Mouse (Mus musculus) heart, embryonic 12.5 days (tissue): ENCODE measurements around the gene Adgra3. TPM values are rescaled to one million over a fixed set of nuclear protein-coding genes. Genes with fewer than 3 reads are reported as not detected.
A peak's percentile ranks its signal among the peaks of the same experiment; 100 is the strongest.

ENCODE experiments used
- ATAC-seq: fragments of 200-750 bp; cut with Nextera tagmentation; 2 replicates; pipeline ENCODE4 v1.8.0; 2017; ENCODE audit warnings: moderate TSS enrichment, moderate library complexity; ENCODE audit not compliant: insufficient number of reproducible peaks, low FRiP score
- H3K27ac ChIP-seq: fragments of 300-500 bp; sonication (generic); 2 replicates; pipeline ENCODE4 v1.5.1; 2016; ENCODE audit warnings: mild to moderate bottlenecking, moderate library complexity; ENCODE audit not compliant: poor library complexity, severe bottlenecking
- H3K27me3 ChIP-seq: fragments of 300-500 bp; sonication (generic); replicated peaks from 2 replicates; pipeline ENCODE4 v1.6.1; 2016; ENCODE audit warnings: mild to moderate bottlenecking, moderate library complexity
- H3K36me3 ChIP-seq: fragments of 300-500 bp; sonication (generic); 2 replicates; pipeline ENCODE4 v1.6.1; 2016; ENCODE audit warnings: mild to moderate bottlenecking, moderate library complexity
- H3K4me1 ChIP-seq: fragments of 300-500 bp; sonication (generic); replicated peaks from 2 replicates; pipeline ENCODE4 v1.6.1; 2016; ENCODE audit warnings: mild to moderate bottlenecking
- H3K4me2 ChIP-seq: fragments of 300-500 bp; sonication (generic); 2 replicates; pipeline ENCODE4 v1.6.1; 2016; ENCODE audit warnings: mild to moderate bottlenecking, moderate library complexity
- H3K4me3 ChIP-seq: fragments of 300-500 bp; sonication (generic); 2 replicates; pipeline ENCODE4 v1.5.1; 2016; ENCODE audit warnings: mild to moderate bottlenecking
- H3K9ac ChIP-seq: fragments of 300-500 bp; sonication (generic); 2 replicates; pipeline ENCODE4 v1.6.1; 2016; ENCODE audit warnings: mild to moderate bottlenecking, moderate library complexity
- H3K9me3 ChIP-seq: fragments of 300-500 bp; sonication (generic); replicated peaks from 2 replicates; pipeline ENCODE4 v1.6.1; 2016; ENCODE audit warnings: mild to moderate bottlenecking, moderate library complexity
- WGBS: fragments of 180-500 bp; shearing (Covaris S2); methylation state at CpG from one replicate; pipeline ENCODE4 v1.1.7; 2016; 5-methylcytosine and 5-hydroxymethylcytosine counted together
- polyA plus RNA-seq: library from polyadenylated mRNA; unstranded; fragments of >200 nt; fragmentation: Nextera tagmentation; extraction: Ambion mirVana; gene quantifications from 2 replicates; pipeline ENCODE4 v1.2.1, GENCODE M21; 2016

The Adgra3 gene
- polyA plus RNA-seq, 1 experiment from 2014 or later: 28.1 TPM

- no peak overlapping the region for H3K27ac ChIP-seq
- no peaks in the 10 kb centered on the region for H3K9me3 ChIP-seq
- no peaks in the 10 kb centered on the region for H3K27me3 ChIP-seq
- no peak overlapping the region for H3K4me3 ChIP-seq
- H3K4me2 ChIP-seq: no peak overlapping the region
- no peak overlapping the region for H3K9ac ChIP-seq
- WGBS: 41% methylated on average over 7 of the region's 7 CpGs
- H3K4me1 ChIP-seq: peaks cover 54% of the 10 kb centered on the region
- H3K36me3 ChIP-seq: no peaks in the 10 kb centered on the region
- no peak for ATAC-seq
Measured at GRCm38 (mm10) chr5:50048960-50049359, 9.8 kb downstream of the Adgra3 start.

GRCm38 (mm10) chr5:50048271-50048851 is 10.4 kb downstream of the Adgra3 start:
- no peaks in the 10 kb centered on the region for H3K36me3 ChIP-seq
- no peak overlapping the region for H3K4me2 ChIP-seq
- peak overlapping the region; percentile 35; the same call in 1 of the 2 replicates for H3K27ac ChIP-seq
- ATAC-seq: no peak
- 60% methylated on average over 5 of the region's 5 CpGs for WGBS
- H3K27me3 ChIP-seq: no peaks in the 10 kb centered on the region
- no peak overlapping the region for H3K9ac ChIP-seq
- H3K4me1 ChIP-seq: peaks cover 49% of the 10 kb centered on the region
- H3K4me3 ChIP-seq: no peak overlapping the region
- H3K9me3 ChIP-seq: no peaks in the 10 kb centered on the region

- no peak overlapping the region for H3K9ac ChIP-seq
- H3K27me3 ChIP-seq: no peaks in the 10 kb centered on the region
- ATAC-seq: no peak
- WGBS: 89% methylated on average over 6 of the region's 6 CpGs
- H3K4me3 ChIP-seq: no peak overlapping the region
- H3K36me3 ChIP-seq: no peaks in the 10 kb centered on the region
- no peak overlapping the region for H3K4me2 ChIP-seq
- H3K9me3 ChIP-seq: no peaks in the 10 kb centered on the region
- H3K27ac ChIP-seq: no peak overlapping the region
- peaks cover 48% of the 10 kb centered on the region for H3K4me1 ChIP-seq
Measured at GRCm38 (mm10) chr5:50045180-50045579, 13.6 kb downstream of the Adgra3 start.

- Histone ChIP-seq H3K27ac (no peak overlapping the region), H3K4me3 (no peak overlapping the region)
- 83% methylated on average over 4 of the region's 4 CpGs for WGBS
Measured at GRCm38 (mm10) chr5:50043677-50044076, 15.1 kb downstream of the Adgra3 start.

GRCm38 (mm10) chr5:50042274-50042943 is 16.4 kb downstream of the Adgra3 start:
- 61% methylated on average over 7 of the region's 7 CpGs for WGBS

More at GRCm38 (mm10) chr5:50043677-50044076, 15.1 kb downstream of the Adgra3 start:
- no peaks in the 10 kb centered on the region for H3K9me3 ChIP-seq
- no peaks in the 10 kb centered on the region for H3K27me3 ChIP-seq
- H3K9ac ChIP-seq: no peak overlapping the region
- ATAC-seq: no peak
- no peak overlapping the region for H3K4me2 ChIP-seq
- no peaks in the 10 kb centered on the region for H3K36me3 ChIP-seq
- H3K4me1 ChIP-seq: peaks cover 40% of the 10 kb centered on the region

GRCm38 (mm10) chr5:50039521-50039920 is 19.3 kb downstream of the Adgra3 start:
- 80% methylated on average over 6 of the region's 6 CpGs for WGBS
- Histone ChIP-seq H3K9ac (no peak overlapping the region), H3K4me1 (peaks cover 52% of the 10 kb centered on the region), H3K4me2 (no peak overlapping the region), H3K36me3 (no peaks in the 10 kb centered on the region), H3K27ac (no peak overlapping the region), H3K27me3 (no peaks in the 10 kb centered on the region), H3K9me3 (no peaks in the 10 kb centered on the region), H3K4me3 (no peak overlapping the region)
- ATAC-seq: no peak

More at GRCm38 (mm10) chr5:50042274-50042943, 16.4 kb downstream of the Adgra3 start:
- no peaks in the 10 kb centered on the region for H3K9me3 ChIP-seq
- H3K9ac ChIP-seq: no peak overlapping the region
- no peak for ATAC-seq
- no peak overlapping the region for H3K27ac ChIP-seq
- H3K36me3 ChIP-seq: no peaks in the 10 kb centered on the region
- peaks cover 44% of the 10 kb centered on the region for H3K4me1 ChIP-seq
- no peak overlapping the region for H3K4me3 ChIP-seq
- no peak overlapping the region for H3K4me2 ChIP-seq
- no peaks in the 10 kb centered on the region for H3K27me3 ChIP-seq

- no peaks in the 10 kb centered on the region for H3K9me3 ChIP-seq
Measured at GRCm38 (mm10) chr5:50037666-50038065, 21.1 kb downstream of the Adgra3 start.

GRCm38 (mm10) chr5:50034900-50035514 is 23.8 kb downstream of the Adgra3 start:
- H3K4me2 ChIP-seq: no peak overlapping the region
- no peaks in the 10 kb centered on the region for H3K9me3 ChIP-seq
- WGBS: 84% methylated on average over 8 of the region's 8 CpGs
- ATAC-seq: no peak
- H3K4me1 ChIP-seq: peaks cover 40% of the 10 kb centered on the region
- no peaks in the 10 kb centered on the region for H3K36me3 ChIP-seq
- H3K9ac ChIP-seq: no peak overlapping the region
- H3K27ac ChIP-seq: no peak overlapping the region
- no peaks in the 10 kb centered on the region for H3K27me3 ChIP-seq
- no peak overlapping the region for H3K4me3 ChIP-seq

More at GRCm38 (mm10) chr5:50037666-50038065, 21.1 kb downstream of the Adgra3 start:
- Histone ChIP-seq H3K27ac (no peak overlapping the region), H3K9ac (no peak overlapping the region), H3K4me2 (no peak overlapping the region), H3K4me3 (no peak overlapping the region), H3K36me3 (no peaks in the 10 kb centered on the region), H3K27me3 (no peaks in the 10 kb centered on the region), H3K4me1 (peaks cover 57% of the 10 kb centered on the region)
- no peak for ATAC-seq
- WGBS: 76% methylated on average over 8 of the region's 8 CpGs

GRCm38 (mm10) chr5:50034231-50034630 is 24.6 kb downstream of the Adgra3 start:
- peaks cover 35% of the 10 kb centered on the region for H3K4me1 ChIP-seq
- H3K27ac ChIP-seq: peak overlapping the region; percentile 45
- ATAC-seq: no peak
- no peaks in the 10 kb centered on the region for H3K9me3 ChIP-seq
- H3K27me3 ChIP-seq: no peaks in the 10 kb centered on the region
- no peaks in the 10 kb centered on the region for H3K36me3 ChIP-seq
- no peak overlapping the region for H3K4me3 ChIP-seq
- 38% methylated on average over 6 of the region's 6 CpGs for WGBS
- H3K9ac ChIP-seq: no peak overlapping the region
- 0 out of 2 replicates have a peak overlapping the region, but pooled peaks have one; percentile 4 for H3K4me2 ChIP-seq

- H3K36me3 ChIP-seq: no peaks in the 10 kb centered on the region
- ATAC-seq: no peak
- no peak overlapping the region for H3K9ac ChIP-seq
- H3K4me2 ChIP-seq: 0 out of 2 replicates have a peak overlapping the region, but pooled peaks have one; percentile 4
- no peaks in the 10 kb centered on the region for H3K9me3 ChIP-seq
- H3K27me3 ChIP-seq: no peaks in the 10 kb centered on the region
- H3K4me3 ChIP-seq: no peak overlapping the region
- peaks cover 35% of the 10 kb centered on the region for H3K4me1 ChIP-seq
- peak overlapping the region; percentile 45 for H3K27ac ChIP-seq
- 77% methylated on average over 9 of the region's 9 CpGs for WGBS
Measured at GRCm38 (mm10) chr5:50033660-50034059, 25.1 kb downstream of the Adgra3 start.

- H3K4me3 ChIP-seq: no peak overlapping the region
- no peaks in the 10 kb centered on the region for H3K9me3 ChIP-seq
- H3K36me3 ChIP-seq: no peaks in the 10 kb centered on the region
- peaks cover 31% of the 10 kb centered on the region for H3K4me1 ChIP-seq
- no peak overlapping the region for H3K27ac ChIP-seq
- H3K4me2 ChIP-seq: no peak overlapping the region
- 49% methylated on average over 5 of the region's 5 CpGs for WGBS
- H3K27me3 ChIP-seq: no peaks in the 10 kb centered on the region
- no peak for ATAC-seq
- H3K9ac ChIP-seq: no peak overlapping the region
Measured at GRCm38 (mm10) chr5:50032332-50032731, 26.5 kb downstream of the Adgra3 start.
